Mouse (Mus musculus) cerebellum, adult 9-10 months (tissue): ENCODE measurements around the gene Tufm.

Experiments used
- DNase-seq: peaks from one replicate; pipeline ENCODE4 v3.0.0; 2022

Gene Tufm

GRCm38 (mm10) chr7:126502023-126502741 is 15.0 kb downstream of the Tufm start:
- DNase-seq: peak; percentile 93

DNA sequence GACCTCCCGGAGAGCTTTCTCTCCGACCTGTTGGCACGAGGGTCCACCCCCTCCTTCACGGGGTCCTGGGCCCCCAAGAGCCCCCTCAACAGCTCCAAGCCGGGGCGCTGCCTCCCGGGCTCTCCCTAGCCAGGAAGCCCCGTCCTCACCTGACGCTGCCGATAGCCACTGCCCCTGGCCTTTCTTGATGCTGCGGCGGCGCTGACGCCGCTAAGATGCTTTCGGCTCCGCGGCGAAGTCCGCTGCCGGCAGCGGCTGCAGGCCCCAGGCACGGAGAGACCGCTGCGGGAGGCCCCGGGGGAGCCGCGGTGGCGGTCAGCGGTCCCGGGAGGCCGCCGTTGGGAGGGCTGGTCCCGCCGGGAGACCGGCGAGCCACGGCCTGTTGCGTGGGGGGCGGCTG is 15.6 kb downstream of the Tufm start:
- DNase-seq: no peak

DNA sequence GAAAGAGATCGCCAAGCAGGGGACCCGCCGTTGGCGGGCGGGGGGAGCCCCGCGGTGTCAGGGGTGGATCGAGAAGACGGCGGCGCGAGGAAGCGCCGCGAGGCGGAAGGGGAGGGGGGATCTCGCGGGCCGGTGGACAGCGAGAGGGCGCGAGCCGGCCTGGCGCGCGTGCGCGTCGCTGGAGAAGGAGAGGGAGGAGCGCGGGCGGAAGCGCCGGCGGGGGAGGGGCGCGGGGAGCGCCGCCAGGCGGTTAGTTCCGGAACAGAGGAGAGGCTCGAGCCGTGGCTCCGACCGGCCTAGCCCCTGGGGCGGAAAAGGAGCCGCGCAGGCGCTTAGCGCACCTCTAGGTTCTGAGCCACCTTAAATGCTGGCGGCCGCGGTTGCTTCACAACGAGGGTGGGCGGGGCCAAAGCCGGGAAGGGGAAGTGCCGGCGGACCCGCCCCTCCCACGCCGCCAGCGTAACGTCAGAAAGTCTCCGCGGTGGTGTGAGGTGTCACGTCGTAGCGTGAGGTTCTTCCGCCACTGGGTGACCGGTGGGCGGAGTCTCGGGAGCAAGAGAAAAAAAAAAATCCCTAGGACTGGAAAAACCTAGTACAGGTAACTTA is 16.2 kb downstream of the Tufm start, which contains the start of gene Atxn2l:
Atxn2l (minus strand) TSS at position 165 of the 606 bp plus-strand sequence.
- peak; percentile 98 for DNase-seq

DNA sequence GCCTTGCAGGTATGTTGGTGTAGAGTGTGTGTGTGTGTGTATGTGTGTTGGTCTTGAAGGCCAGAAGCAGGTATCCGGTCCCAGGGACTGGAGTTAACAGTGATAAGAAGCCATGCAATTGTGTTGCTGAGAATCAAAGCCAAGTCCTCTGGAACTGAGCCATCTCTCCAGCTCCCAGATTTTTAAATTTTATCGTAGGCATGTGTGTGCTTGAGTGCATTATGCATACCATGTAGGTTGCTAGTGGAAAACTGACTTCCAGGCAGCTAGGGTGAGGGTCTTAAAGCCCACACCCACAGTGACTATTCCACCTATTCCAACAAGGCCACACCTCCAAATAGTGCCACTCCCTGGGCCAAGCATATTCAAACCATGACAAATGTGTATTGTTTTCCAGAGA is 17.8 kb downstream of the Tufm start:
- peak; percentile 62 for DNase-seq

- no peak for DNase-seq
These were observed 20.1 kb downstream of the Tufm start for GRCm38 (mm10) chr7:126507126-126507778.

GRCm38 (mm10) chr7:126511287-126511686 is 24.1 kb downstream of the Tufm start:
- DNase-seq: no peak

DNA sequence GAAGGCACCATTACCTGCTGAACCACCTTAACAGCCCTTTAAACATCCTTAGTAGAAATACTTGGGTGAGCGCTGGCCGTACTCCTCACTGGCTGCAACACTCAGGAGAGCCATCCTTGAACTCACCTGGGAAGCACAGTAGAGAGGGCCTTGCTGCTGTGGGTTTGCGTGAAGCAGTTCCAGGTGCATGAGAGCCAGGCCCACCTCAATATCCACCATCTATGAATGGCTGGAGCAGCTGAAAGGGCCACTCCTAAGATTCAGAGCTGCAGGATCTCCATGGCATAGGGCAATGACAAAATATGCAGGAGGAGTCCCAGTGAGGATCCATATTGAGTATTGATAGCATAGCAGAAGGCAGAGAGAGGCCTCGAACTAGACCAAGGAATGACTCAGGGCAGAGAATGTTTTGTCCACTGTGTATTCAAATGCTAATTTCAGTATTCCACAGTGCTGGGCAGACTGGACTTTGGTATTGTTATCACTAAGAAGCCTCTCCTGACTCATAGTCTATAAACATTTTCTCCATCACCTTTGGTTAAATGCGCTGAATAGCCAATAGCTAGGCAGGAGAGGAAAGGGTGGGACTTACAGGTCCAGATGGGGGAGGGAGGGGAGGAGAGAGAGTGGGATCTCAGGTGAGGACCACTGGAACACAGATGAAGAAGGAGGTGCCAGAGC is 31.2 kb downstream of the Tufm start:
- no peak for DNase-seq

DNA sequence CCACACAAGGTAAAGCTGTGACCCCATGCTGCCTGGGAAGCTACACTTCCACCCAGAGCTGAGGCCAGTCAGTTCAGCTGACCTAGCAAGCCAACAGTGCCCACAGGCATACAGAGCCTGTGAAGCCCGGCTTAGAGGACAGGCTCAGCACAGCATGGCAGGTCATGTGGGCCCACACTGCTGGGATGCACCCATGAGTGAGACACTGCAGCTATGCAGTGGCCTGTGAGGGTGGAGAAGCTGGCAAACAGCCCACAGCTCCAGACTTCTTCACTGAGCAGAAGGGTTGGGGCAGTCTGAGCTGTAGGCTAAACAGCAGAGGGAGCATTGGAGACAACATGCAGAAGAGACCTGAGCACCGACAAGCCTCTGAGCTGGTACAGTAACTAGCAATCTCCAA is 32.4 kb downstream of the Tufm start:
- no peak for DNase-seq

DNA sequence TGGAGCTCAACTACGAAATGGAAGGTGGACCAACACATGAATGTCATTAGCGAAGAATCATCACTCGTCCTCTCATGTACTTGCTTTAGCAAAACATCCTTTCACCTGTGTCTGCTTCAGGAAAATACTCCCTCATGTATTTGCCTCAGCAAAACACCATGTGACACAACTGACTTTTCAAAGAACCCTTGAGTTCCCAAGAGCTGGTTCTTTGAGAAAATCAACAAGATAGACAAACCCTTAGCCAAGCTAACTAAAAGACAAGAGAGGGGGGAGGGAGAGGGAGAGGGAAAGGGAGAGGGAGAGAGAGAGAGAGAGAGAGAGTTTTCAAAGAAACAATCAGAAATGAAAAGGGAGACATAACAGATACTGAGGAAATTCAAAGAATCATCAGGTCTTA is 36.2 kb downstream of the Tufm start:
- no peak for DNase-seq

DNA sequence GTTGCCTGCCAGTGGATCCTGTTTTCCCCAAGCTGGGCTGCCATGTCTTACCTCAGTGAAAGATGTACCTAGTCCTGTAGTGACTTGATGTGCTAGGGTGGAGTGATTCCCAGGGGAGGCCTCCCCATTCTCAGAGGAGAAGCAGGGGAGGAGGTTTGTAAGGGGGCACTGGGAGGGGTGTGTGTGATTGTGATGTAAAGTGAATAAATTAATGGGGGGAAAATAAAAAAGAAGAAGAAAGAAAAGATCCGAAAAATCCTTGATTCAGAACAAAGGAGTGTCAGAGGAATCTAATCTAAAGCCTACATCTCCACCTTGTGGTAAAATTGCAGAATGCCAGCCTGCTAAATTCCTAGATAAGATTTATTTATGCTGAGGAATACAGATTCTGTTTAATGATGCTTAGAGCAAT is 41.0 kb downstream of the Tufm start:
- peak; percentile 69 for DNase-seq

DNA sequence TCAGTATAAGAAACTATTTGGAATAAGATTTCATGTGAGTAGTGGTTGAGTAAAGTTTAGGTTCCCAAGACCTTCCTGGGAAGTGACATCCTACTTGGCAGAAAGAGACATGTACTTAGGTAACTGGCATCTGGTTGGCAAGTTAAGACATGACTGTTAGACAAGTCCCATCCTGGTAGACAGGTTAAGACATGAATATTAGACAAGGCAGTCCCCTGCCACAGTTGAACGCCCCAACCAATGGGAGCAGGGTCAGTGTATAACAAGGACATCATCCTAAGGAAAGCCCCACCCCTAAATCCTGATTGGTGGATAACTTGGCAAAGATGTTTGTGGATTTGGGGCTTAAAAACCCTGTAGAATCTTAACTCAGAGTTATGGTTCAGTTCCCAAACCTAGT is 46.3 kb downstream of the Tufm start:
- DNase-seq: no peak

- DNase-seq: no peak
These were observed 48.6 kb downstream of the Tufm start for GRCm38 (mm10) chr7:126535766-126536165.

DNA sequence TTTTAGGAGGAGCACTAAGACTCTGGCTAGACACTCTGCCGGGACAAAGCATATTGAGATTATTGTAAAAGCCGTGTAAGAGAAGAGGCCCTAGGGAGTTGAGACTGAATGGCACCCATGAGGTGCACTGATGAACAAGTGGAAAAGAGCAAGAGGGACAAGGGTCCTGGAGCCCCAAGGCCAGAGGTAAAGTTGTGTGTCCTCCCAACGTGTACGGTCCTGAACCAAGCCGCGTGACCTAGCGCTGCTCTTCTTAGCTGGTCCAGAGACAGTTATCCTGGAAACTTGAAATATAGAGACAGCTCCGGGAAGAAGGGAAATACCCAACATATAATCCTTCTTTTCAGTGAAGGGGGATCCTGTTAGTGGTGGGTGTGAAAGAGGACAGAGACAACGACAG is 49.3 kb downstream of the Tufm start:
- no peak for DNase-seq

DNA sequence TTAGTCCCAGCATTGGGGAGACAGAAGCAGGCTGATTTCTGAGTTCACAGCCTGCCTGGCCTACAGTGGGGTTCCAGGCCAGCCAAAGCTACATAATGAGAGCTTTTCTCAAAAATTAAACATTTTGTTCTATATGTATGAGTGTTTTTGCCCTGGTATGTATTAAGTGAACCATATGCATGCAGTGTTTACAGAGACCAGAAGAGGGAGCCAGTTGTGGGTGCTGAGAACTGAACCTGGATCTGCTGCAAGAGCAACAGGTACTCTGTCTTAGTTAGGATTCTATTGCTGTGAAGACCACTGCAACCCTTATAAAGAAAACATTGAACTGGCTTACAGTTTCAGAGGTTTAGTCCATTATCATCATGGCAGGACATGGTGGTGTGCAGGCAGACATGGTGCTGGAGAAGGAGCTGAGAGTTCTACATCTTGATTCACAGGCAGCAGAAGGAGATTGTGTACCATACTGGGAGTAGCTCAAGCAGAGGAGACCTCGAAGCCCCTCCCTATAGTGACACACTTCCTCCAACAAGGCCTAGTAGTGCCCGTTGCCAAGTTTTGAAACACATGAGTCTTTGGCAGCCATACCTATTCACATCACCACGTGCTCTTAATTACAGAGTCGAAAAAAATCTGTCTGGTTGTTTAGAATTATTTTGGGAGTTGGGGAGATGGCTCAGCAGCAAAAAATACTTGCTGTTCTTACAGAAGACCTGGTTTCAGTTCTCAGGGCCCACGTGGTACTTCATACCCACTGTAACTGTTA is 50.8 kb downstream of the Tufm start:
- DNase-seq: peak; percentile 26
